Mouse (Mus musculus) cerebellum, adult 2 months (tissue): ENCODE data around the gene Clps.

ENCODE experiments used
- CTCF ChIP-seq: fragments of 200-500 bp; IDR thresholded peaks from 2 replicates; pipeline ENCODE4 v1.5.1; 2011; ENCODE audit warnings: low read depth, mild to moderate bottlenecking, control low read depth, low read length, moderate library complexity, borderline replicate concordance; ENCODE audit not compliant: insufficient read depth
- POLR2A ChIP-seq: fragments of 200-500 bp; IDR thresholded peaks from 2 replicates; pipeline ENCODE4 v1.6.1; 2011; ENCODE audit warnings: low read length, control low read depth, borderline replicate concordance; ENCODE audit not compliant: insufficient read depth

DNA sequence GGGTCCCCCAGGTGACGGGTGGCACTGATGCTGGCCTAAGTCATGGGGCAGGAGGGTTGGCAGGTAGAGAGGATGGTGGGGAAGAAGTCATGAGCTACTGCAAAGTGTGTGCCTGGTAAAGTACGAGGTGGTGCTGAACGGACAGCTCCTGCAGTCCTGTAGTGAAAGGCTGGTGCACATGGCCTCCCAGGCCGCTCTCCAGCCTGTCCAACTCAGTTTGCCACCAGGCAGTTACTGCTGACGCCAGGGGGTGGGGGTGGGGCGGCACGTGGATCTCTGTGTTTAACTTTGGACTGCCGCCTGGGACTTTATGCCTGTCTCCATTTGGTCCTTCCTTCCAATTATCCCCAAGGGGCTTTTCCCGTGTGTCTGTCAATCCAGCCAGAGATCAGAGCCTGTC lies 19.8 kb upstream of the Clps start:
- TF ChIP-seq CTCF: no peak
- no peak for TF ChIP-seq POLR2A
